Mouse (Mus musculus): Measurements from ENCODE around the gene Arntl.
A peak's percentile ranks its signal among the peaks of the same experiment; 100 is the strongest.

Gene Arntl

DNA sequence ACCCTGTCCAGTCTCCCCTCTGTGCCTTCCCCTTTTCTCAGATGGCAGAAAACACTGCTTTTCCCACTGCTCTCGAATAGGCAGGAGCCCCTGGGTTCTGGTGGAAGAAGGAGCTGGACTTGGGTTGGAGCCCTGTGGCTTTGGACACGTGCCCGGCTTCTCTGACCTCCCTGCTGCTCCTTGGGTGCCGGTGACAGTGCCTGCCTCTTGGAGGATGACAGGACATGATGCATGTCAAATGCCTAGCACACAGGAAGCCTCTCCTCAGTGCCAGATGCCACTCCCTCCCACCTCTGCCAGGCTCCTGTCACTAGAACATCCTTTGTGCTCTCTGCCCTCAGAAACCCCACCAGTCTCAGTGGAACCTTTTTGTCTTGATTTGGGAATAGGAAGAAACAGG is 3.2 kb downstream of the Arntl start:
- DNase-seq = no peak

- DNase-seq = no peak
Observed at GRCm38 (mm10) chr7:113214245-113215169, 7.2 kb downstream of the Arntl start.

GRCm38 (mm10) chr7:113216152-113216551 is 8.9 kb downstream of the Arntl start:
- DNase-seq = no peak

DNA sequence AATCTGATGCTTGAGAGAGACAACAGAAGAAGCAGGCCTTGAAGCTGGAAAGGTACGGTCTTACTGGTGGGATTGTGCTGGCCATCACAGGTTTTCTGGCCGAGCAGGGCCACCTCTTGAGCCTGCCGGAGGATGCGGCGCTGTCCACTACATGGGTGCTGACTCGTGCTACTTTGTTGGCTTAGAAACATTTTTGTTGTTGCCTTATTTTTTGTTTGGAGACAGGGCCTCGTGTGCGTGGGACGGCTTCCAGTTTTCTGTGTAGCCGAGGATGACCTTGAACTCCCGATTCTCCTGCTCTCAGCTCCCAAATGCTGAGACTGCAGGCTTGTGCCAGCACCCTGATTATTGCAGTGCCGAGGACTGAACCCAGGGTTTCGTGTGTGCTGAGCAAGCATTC is 12.2 kb downstream of the Arntl start:
- no peak for DNase-seq

- no peak for DNase-seq
Observed at GRCm38 (mm10) chr7:113219864-113220263, 12.6 kb downstream of the Arntl start.

- DNase-seq = no peak
Observed at GRCm38 (mm10) chr7:113220691-113221238, 13.5 kb downstream of the Arntl start.

- DNase-seq = no peak
Observed at GRCm38 (mm10) chr7:113222821-113223220, 15.6 kb downstream of the Arntl start.

DNA sequence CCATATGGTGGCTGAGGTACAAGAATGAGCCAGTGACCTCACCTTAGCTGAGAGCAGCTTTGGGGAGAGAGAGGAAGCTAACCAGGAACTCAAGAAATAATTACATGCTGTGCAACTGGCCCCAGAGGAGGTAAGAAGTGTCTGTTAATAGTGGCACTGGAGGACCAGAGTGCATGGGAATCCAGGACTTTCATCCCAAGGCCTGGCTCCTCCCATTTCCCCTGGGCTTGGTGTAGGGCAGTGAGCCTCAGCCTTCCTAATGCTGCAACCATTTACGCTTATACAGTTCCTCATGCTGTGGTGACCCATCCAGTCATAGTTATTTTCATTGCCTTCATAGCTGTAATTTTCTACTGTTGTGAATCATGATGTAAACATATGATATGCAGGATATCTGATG is 17.4 kb downstream of the Arntl start:
- DNase-seq = no peak

- no peak for DNase-seq
Observed at GRCm38 (mm10) chr7:113228498-113228897, 21.2 kb downstream of the Arntl start.

DNA sequence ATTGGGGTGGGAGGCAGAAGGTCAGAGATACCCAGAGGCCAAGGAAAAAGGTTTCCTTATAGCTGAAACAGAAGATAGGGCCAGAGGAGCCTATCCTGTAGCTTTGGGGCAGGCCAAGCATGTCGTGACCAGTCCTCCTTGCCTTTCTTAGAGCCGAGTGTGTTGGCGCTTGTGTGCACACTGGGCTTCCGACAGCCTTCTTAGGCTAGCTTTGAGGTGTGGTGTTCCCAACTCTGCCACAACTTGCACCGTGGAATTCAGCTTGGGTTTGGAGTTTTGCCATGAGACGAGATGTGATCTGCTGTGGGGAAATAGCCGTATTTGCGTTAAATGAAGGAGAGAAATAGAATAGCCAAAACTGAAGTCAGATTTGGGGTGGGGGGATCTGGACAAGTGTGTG is 28.9 kb downstream of the Arntl start:
- DNase-seq = no peak

DNA sequence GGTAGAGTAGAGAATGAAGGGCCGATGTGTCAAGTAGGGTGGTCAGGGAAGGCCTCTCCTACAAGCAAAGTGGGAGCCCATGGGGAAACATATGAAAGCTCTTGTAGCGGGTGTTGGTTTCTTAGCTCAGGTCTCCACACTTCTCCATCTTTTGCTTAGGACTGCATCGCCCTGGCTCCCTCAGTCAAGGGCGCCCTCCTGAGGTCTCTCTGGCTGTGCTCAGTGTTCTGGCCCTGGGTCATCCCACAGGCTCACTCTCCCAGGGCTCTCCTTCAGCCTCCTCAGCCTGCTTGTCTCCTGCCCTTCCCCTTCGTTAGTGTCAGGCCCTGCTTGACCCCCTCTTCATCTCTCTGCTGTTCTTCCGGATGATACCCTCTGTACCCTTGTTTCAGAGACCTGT is 31.1 kb downstream of the Arntl start:
- no peak for DNase-seq

DNA sequence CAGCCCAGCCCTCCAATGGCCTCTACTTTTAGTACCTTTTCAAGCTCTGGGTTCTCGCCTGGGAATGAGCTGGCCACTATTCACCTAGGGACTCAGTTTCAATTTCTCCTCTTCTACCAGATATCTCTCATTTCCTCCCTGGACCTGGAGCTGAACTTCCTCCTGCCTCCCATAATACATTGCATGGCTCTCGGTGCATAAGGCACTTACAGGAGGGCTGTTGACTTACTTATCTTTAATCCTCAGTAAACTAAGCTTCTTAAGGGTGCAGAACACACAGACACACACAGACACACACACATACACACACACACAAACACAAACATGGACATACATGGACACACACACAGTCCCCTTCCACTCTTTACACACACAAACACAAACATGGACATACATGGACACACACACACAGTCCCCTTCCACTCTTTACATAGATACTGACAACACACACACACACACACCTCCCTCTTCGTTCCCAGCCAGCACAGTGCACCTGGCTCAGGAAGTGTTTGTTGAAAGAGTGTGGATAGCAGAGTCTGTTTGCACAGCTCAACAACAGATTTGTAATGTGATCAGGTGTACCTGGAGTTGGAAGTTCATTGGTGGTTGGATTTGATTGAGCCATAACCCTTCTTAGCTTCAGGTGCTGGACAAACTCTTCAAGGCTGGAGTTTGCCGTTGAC is 32.3 kb downstream of the Arntl start:
- no peak for DNase-seq

DNA sequence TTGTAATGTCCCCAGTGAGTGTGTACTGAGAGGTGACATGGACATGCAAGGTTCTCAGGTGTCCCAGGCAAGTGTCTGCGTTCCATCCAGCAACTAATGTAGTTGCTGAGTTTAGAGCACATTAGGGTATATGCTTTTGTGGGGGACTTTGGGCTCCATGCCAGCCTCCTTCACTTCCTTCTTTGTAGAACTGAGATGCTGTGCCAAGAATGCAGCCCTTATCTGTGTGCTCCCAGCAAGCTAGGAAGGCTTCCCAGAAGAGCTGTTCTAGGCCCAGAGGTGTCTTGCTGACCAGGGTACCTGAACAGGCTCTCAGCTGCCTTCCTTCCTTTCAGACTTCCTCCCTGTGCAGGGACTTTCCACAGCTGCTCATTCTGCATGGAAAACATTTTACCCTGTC is 33.2 kb downstream of the Arntl start:
- DNase-seq = no peak

GRCm38 (mm10) chr7:113241901-113242661 is 34.8 kb downstream of the Arntl start:
- no peak for DNase-seq

- DNase-seq = no peak
Observed at GRCm38 (mm10) chr7:113242688-113243087, 35.4 kb downstream of the Arntl start.

DNA sequence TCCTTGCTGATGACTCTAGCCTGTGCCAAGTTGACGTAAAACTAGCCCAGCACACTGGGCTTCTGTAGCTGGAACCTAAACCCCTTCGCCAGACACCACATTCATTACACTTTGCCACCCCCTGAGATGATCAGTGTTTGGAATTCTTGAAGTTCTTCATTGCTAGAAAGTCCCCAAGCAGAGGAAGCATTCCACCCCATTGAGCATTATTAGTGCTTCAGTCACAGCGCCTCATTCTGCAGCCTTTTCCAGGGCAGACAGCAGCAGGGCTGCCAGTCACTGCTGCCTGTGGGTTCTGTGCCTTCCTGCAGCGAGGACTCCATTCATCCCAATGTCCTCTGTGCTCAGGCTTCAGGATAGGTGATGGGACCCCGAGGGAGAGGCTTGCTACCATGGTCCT is 37.9 kb downstream of the Arntl start:
- no peak for DNase-seq

DNA sequence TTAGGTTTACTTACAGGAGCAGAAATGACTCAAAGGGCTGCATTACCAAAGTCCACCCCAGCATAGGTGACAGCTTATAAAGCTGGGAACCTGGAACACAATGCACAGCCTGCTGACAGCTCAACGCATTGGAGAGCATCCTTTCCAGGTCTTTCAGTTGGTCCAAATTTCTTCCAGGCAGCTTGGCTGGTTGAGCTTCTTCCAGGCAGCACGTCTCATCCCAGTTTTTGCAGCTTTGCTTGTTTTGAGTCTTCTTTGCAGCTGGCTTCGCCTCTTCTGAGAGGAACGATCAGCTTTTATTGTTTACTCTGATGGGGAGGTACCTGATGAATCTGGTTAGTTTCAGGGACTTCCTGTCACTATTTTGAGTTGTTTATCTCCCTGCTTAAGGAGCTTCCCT is 39.2 kb downstream of the Arntl start:
- no peak for DNase-seq

GRCm38 (mm10) chr7:113247167-113247566 is 39.9 kb downstream of the Arntl start:
- no peak for DNase-seq

DNA sequence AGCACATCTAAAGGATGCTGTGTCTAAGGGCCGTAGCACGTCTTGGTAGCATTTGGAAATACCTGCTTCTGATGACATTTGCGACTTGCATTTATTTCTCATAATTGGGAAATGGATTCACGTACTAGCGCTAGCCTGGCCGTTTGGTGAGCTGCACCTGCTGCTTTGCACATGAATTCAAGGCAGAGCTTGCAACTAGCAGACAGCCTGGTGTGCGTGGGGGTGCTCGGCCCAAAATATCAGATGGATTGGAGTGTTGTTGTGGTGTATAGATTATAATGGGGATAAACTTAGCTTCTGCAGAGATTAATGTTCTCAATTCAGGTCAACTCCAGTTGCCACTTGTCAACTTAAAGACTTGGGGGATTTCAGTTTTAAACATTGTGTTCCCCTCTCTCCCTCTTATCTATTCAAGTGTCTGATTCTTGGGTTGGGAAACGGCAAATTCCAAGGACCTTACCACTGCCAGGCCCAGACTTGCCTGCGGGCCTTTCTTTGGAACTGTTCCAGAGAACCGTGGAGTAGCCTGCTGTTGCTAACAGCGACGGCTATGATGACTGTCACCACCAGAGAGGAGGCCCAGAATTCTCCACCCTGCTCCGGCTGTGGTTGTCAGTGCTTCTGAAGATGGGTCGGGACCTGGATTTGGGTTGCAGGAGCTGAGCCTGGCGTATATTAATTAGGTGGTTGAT is 42.0 kb downstream of the Arntl start:
- DNase-seq = no peak

DNA sequence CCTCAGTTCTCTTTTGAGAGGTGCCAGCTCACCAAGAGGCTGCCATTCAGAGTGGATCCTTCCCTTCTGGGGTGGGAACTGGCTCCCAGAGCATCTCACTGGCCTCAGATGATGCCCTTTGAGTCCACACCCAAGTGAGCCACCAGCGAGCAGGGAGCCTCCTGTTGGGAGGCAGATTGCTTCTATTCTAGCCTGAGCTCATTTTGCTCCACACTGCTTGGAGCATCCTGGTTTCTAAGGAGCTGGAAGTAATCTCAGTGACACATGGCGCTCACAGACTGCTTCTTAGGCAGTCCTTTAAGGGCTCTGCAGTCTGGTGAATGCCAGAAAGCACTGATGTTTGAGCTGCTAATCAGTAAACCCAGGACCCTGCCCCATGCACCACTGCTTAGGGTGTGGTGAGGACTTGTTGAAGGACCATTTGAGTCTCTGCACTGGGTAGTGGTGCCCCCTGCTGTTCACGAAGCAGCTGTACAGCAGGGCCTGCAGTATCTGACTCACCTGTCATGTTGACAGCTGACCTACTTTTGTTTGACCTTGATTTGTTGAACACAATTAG is 43.2 kb downstream of the Arntl start:
- peak; percentile 31 for DNase-seq

DNA sequence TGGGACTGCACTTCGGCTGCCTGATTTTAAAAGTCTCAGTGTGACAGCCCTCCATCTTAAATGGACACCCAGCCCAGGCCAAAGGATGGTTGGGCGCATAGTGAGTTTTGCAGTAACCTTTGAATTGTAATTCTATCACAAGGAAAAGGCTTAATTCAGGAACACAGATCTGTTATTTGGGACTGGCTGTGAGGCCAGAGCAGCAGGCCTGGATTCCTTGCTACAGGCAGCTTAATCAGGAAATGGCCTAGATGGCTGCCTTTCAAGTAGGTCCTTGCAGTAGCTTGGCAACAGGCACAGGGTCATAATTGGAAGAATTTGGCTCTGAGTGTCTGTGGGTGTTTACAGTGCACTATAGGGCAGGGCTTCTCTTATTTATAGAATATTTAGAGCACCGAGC is 43.7 kb downstream of the Arntl start:
- no peak for DNase-seq

DNA sequence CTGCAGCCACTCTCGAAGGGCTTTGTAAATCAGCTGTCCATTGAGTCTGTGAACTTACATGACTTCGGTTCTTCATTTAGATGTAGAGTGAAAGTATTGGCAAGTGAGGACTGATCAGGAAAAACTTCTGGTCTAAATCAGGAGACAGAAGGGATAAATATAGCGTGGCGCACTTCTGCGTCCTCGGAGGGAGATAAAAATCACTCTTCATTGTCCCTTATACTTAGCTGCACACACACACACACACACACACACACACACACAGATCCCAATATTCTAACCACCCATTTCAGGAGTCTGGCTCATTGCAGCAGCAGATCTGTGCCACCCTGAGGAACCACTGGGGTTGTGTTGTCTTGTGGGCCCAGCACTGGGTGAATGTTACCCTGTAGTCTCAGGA is 44.3 kb downstream of the Arntl start:
- no peak for DNase-seq
